Mouse (Mus musculus) skeletal muscle tissue, adult 2 months (tissue): ENCODE data around the gene Spef1.

Experiments
- DNase-seq: peaks from one replicate; pipeline ENCODE4 v3.0.0-alpha.2; 2012; ENCODE audit warnings: low read depth, low spot score

Gene Spef1

DNA sequence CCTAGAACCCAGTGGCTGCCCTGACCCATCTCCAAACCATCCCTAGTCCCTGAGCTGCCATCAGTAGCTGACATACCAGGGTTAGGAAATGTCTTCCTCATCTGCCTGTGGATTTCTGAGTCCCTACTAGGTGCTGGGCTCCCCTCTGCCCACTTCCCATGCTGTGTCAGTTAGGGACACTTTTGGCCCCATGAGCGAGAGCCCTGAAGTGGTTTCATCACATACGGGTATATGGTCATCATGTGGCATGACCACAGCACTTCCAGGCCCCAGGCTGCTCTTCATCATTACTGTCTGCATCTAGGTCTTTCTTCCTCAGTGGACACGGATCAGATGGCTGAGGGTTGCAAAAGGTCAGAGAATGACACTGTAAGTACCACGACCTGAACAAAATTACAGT lies 19.7 kb upstream of the Spef1 start, which contains the start of gene Ap5s1:
TSS of gene Ap5s1 (plus strand) at position 301 of the 400 bp plus-strand sequence.
- DNase-seq: no peak

DNA sequence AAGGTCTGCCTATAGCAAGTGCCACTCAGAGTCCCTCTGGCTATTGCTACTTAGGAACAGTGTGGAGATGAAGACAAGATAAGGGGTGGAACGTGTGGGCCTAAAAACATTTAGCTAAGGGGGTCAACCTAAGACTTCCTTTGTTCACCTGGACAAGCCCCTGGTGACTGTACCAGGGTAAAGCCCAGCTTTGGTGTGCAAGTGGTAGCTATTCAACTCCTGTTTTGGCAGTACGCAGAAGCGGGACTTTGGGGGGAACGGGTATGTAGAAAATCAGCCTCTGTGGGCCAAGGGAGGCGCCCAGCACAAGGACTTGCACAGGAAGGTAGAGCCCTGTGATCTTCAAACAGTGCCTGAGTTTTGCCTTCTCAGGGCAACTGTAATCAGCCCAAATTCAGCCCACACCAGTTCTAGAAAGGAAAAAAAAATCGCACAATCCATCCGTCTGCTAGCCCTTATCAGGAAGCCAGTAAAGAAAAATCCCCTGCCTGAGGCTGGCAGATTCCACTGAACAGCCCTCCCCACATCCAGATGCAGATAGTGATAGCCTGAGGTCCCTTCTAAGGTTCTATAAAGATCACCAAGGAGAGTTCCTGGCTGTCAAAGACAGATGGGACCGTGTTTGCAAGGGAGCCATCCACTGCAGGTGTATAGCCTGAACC lies 18.6 kb upstream of the Spef1 start:
- no peak for DNase-seq

DNA sequence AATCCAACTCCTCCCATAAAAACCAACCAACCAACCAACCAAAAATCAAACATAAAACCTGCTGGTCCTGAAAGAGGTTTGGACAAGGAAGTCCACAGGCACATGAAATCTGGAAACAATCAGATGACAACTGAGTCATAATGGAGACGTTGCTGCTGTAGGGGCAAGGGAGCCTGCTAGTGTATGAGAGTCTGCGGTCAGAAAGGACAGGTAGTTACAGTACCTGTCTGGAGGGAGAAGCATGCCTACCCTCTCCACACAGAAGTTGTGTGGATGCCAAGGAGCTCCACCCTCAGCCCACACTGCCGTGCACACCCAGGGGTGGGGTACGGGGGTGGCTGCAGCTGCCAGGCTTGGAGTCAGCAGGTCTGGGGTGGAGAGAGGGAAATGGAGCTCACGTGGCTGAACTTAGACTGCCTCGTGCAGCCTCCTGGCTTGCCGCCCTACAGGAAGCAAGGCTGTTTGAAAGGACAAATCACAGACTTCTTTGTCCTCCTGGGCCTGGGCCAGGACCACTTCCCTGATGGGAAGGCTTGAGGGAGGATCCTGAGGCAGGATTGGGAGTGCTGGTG lies 17.4 kb upstream of the Spef1 start:
- peak; percentile 99 for DNase-seq

DNA sequence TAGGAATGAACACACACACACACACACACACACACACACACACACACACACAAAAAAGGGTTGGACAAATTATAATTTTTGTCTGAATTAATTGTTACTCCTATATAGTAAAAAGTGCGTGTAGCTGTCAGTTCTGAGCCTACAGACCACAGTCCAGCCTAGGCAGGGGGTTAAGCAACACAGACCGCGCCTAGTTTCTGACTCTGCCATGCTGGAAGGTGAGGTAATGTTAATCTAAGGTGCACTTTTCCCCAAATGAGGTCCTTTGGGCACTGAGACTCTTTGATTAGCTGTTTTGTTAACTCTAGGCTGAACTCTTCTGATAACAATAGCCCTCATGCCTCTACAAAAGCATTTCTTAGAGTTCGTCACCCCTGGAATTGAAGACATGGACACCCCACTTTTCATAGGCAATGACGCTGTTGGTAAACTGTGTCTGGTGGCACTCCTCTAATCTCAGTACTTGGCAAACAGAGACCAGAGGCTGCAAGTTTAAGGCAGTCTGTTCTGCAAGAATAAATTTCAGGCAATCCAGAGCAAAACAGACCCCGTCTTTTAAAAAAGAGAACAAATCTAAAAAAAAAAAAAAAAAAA lies 16.8 kb upstream of the Spef1 start:
- DNase-seq: no peak

DNA sequence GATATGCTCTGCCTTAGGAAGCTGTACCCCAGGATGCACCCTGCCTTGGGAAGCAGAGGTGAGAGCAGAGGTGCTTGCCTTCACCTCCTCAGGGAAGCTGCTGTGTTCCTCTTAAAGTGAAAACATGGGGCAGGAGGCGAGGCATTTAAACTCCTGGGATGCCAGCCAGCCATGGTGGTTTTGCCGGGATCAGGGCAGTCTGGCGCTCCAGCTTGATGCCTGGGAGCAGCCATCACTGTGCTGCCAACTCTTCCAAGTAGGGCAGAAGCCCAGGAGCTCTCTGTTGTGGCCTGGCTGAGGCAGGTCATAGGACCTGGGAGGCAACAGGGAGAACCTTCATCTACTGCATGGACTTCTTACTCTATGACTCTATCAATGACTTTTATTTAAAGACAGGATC lies 14.2 kb upstream of the Spef1 start:
- no peak for DNase-seq

DNA sequence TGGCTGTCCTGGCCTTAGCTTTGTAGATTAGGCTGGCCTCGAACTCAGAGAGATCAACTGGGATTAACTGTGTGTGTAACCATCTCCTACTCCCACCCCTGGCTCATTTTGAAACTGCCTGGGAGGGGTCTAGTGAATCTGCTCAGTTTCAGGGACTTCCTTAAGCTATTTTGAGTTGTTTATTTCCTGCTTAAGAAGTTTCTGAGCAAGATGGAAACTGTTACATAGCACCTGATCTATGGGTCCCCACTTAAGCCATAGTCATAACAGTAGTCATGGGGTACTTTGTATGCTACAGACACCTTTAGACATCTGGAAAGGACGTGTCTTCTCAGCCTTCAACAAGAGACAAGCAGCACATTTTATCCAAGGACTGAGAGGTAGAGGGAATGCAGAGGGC lies 13.6 kb upstream of the Spef1 start:
- no peak for DNase-seq

DNA sequence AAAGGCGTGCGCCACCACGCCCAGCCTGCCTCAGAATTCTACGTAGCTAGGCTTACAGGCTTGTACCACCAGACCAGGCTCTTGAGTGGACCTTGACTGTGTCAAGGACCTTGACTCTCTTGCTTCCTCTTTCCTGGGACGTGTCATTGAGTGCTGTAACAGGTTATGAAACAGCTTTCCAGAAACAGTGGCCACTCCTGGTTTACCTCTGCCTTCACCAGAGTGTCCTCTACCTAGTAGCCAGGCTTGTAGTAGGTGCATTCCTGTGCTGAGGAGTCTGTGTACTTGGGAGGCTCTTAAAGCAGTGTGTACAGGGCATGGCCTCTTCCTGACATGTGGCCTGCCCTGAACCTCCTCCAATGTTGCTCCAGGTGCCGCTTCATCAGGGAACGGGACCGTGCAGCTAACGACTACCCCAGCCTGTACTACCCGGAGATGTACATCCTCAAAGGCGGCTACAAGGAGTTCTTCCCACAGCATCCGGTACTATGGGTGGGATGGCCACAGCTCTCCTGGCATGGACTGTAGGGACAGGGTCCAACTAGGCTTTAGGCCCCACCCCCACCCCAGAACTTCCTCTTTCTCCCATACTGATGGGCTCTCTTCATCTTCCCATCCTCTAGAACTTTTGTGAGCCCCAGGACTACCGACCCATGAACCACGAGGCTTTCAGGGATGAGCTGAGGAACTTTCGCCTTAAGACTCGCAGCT lies 9.7 kb upstream of the Spef1 start:
- no peak for DNase-seq

DNA sequence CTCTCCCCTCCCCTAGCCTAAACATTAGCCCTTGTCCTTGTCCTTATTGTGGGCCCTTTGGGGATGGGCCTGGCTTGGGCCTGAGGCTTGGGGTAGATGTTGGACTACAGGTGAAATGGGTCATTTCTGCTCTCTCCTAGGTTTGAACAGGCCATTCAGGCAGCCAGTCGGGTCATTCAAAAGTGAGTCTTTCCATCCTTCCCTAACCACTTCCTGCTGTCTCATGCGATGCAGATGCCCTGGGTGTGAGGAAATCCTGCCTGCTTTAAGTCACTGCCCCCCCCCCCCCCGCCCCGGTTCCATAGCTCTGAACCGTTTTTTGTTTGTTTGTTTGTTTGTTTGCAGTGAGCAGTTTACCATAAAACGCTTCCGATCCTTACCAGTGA lies 3.9 kb upstream of the Spef1 start:
- no peak for DNase-seq

DNA sequence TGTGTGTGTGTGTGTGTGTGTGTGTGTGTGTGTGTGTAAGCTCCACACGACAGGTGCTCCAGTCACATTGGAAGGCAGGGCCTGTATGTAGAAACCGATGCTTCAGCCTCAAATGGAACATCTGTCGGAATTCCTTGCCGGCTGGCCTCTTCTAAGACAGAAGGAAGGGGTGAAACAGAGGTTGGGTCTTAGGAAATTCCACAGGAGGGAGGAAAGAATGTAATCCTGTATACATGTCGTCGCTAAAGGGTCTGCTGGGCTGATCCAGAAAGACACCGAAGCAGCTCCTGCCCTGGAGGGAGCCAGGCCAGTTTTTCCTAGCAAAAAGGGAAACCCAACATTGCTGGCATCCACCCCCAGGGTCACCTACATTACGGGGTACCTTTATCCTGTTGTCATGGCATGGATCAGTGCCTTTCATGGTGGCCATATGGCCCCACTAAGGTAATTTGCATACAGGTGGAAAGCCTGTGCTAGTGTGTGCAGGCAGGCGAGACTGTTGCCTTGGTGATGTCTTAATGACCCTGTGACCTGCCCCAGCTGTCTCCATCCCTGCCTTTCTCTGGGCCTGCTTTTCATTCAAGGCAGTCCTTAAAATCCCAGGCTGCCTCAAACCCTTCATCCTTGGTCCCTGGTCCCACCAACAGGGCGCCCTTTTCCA lies 3.4 kb upstream of the Spef1 start:
- DNase-seq: no peak

DNA sequence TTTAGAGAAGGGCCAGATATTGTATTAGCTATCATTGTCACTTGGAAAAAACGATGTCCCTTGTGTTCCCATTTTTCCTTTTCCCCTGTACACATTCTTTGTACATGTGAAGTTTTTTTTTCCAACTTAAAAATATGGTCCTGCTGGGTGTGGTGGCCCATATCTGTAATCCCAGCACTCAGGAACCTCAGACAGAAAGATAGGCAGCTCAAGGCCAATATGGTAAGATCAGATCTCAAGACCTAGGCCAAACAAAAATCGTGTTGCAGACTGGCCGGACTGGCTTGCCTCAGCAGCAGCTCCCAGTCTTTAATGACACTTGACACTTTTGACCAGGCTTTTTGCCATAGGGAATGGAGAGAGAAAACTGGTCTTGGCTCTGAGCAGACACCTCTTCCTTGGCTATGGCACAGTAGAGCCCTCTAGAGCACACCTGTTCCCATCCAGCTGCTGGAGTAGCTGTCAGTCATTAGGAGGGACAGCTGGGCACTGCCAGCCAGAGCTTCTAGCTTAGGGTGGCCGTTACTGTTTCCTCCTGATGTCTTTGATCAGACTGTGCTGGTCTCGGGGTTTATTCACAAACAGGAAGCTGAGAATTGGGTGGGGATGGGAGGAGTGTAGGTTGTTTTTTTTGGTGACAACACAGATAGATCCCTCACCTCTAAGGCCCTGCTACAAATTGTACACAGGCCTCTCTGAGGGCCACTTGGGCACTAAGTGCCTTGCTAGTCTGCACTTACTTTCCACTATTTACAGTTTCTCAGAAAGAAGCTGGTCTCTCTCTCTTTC lies 2.6 kb upstream of the Spef1 start:
- DNase-seq: peak; percentile 86

DNA sequence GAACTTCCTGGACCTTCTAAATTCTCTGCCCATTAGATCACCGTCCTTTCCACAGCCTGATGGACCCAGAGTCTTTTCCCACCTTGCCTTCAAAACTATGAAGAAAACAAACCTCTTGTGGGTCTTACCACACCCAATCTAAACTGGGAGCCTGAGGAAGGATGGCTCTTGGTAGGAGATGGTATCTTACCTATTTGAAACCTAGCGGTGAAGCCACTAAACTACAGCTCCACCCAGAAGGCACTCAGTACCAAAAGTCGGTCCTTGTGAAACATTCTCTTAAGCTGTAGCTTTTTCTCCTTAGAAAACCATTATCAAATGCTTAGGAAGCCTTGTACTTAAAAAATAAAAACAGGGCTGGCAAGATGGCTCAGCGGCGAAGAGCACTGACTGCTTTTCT lies 1.2 kb upstream of the Spef1 start:
- DNase-seq: no peak

DNA sequence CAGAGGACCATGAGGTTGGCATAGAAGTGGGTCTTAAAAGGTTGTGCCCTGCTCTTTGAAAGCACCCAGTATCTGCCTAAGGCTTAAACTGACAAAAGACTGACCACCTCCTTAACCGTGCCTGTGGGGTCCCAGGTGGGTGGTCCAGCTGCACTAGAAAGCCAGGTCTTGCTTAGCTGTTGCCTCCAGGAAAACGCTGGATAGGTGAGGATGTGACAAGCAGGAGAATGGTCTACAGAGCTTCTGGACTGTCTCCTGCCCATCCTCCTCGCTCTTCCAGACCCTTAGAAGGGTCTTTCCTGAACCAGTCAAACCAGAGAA lies 480 bp upstream of the Spef1 start:
- DNase-seq: no peak

DNA sequence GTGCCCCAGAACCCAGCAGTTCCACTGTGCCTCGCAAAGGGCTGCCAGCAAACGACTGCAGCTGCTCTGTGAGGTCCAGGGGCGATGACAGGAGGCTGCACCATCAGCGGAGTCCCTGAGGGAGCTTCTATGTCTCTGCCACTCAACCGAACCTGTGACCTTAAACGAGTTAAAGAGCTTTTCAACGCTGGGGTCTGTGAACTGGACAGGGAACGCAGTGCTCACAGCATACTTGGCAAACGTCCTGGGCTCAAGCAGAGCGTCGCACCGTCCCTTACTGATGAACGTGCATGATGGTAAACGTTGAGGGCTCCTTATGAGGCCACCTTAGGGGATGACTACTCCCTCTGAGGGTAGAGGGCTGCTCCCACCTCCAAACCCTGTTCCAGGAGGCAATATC lies 739 bp downstream of the Spef1 start:
- DNase-seq: no peak

DNA sequence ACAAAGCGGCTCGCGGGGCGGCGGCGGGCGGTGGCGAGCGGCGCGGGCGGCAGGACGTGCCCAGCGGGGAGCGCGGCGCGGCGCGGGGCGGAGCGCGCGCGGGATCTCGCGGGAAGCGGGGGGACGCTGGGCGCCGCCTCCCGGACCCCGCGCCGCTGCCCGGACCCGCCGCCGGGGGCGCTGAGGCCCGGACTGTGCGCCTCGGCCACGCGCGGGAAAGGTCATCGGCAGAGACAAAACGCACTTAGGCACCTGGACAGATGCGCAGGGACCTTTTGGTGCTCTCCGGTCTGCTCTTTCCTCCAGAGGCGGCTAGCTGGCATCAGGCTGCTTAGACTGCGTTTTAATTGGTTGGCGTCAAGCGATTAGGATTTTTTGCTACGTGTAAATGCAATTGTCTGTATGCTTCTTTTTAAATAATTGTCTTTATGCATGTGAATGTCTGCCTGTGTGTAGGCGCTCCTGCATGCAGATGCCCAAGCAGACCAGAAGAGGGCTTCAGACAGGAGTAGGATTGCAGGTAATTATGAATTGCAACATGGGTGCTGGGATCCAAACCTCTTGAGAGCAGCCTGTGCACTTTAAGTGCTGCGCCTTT lies 7.0 kb downstream of the Spef1 start, which contains the start of gene Cenpb:
TSS of gene Cenpb (minus strand) at position 78 of the 598 bp plus-strand sequence.
- DNase-seq: peak; percentile 60

DNA sequence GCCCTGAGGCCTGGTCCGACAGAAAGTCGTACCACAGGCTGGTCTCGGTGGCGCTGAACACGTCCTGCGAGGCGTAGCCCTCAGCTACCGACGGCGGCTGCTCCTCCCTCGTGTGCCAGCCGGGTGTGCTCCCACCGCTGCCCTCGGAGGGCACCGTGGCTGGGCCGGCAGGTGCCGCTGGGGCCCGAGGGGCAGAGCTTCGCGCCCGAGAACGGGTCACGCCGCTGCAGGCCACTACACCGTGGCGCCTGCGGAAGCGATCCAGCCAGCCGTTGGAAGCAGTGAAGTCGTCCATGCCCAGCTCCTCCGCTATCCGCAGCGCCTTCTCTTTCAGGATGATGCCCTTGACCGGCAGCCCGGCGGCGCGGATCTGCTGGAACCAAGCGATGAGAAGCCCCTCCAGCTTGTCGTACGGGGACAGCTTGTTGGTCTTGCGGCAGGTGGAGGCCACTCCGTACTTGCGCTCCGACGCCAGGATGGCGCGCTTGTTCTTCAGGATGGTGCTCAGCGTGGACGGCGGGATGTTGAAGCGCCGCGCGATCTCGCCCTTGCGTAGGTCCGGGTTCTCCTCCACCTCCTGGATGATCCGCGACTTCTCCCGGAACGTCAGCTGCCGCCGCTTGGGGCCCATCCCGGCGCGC lies 7.7 kb downstream of the Spef1 start:
- DNase-seq: peak; percentile 51

DNA sequence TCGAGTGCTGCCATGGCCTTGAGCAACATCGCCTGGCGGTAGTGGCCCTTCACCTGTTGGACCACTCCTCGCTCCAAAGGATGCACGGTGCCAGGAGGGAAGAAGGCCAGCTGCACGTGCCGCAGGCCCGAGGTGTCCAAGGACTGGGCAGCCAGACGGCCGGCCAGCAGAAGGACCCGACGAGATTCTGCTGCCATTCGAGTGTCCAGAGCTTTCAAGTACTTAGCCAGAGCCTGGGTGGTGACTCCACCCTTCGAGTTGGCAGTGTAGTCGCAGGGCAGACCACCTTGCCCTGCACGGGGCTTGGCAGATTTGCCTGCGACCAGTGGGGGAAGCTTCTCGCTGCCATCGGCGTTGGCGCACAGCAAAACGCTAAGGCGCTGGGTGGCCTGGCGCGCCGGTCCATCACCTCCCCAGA lies 8.2 kb downstream of the Spef1 start:
- DNase-seq: no peak

DNA sequence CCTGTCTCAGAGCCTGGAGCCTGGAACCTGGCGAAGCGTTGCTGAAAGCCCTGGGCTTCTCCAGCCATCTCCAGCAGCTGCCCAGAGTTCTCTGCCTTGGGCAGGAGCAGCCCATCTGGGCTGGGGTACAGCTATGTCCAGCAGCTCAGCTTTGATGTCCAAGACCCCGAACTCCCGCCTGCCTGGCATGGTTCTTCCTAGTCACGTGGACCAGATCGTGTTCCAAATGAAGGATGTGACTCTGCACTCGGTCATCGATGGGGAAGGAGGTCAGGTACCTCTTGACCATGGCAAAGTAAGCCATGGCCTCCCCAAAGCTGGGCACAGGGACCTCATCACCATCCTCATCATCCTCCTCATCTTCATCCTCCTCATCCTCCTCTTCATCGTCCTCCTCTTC lies 9.2 kb downstream of the Spef1 start:
- DNase-seq: no peak

DNA sequence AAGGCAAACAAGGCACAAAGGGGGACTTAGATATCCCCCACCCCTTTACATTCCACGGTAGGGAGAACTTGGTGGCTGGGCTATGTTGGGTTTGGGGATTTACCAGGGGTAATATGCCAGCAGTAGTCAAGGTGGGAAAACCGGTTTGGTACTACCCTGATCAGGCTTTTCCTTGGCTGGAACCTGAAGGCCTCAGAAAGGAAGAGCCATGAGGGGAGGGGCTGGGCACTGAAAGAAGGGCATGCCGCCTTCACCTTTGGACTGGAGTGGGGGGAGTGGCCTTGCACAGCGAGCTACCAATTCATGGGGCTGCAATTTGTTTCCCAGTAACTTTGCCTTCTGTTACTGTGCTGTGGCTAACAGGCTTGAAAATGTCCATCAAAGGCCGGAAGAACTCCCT lies 10.6 kb downstream of the Spef1 start:
- no peak for DNase-seq

DNA sequence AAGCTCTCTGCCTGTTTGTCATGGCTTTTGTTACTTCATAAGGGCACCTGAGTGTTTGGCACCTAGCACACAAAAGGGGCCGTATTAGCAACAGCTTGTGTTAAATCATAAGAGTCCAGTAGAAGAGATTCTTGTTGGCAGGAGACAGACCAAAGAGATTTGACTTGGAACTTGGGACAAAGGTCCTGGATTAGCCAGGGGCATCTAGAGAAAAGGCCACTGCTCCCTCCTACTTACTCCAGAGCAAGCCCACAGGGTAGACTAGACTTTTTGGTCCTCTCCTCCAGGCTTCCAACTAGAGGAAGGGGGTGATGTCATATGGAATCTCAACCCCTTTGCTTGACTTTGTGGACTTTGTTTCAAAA lies 11.2 kb downstream of the Spef1 start:
- DNase-seq: no peak

DNA sequence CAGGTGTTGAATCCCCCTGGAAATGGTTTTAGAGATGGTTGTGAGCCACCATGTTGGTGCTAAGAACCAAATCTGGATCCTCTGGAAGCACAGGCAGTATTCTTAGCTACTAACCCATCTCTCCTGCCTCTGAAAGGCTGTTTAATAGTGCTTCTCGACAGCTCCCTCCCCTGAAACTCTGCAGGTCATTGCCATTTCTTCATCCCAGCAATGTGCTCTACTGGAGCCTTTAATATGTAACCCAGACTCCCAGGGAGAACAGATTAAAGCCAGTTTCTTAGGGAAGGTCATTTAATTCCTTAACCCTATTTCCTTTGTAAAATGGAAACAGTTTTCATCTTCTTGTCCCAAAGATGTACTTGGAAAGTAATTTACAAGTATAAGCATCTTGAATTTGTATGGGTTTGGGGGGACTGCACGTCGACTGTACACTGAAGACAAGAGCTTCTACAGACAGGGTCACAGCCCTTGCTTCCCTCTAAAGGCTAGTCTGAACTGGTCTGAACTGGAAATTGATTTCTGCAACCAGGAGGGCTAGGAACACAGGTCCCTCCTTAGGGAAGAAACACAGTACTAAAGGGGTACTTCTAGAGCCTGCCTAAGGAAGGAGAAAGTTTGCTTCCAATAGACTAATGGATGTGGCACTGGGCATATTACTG lies 11.7 kb downstream of the Spef1 start:
- no peak for DNase-seq
